Mouse (Mus musculus) cerebellum, adult (tissue): ENCODE measurements at regions not wholly inside any gene's neighbourhood (a gene's known extent, or its start where the extent isn't known, plus 50 kb on each side); places are given as distances from the start of the nearest gene placed in this dataset.
"Not testable (repeated sequence)": the region's sequence is repeated elsewhere in the genome, so short reads cannot be mapped to it uniquely, and the experiment has no call there.

Source experiments
- ATAC-seq: cut with Nextera tagmentation; 2 replicates; pipeline ENCODE4 v1.9.2; 2017; ENCODE audit warnings: mild to moderate bottlenecking, moderate library complexity, mixed read lengths; ENCODE audit not compliant: insufficient number of reproducible peaks, low FRiP score, low TSS enrichment

DNA sequence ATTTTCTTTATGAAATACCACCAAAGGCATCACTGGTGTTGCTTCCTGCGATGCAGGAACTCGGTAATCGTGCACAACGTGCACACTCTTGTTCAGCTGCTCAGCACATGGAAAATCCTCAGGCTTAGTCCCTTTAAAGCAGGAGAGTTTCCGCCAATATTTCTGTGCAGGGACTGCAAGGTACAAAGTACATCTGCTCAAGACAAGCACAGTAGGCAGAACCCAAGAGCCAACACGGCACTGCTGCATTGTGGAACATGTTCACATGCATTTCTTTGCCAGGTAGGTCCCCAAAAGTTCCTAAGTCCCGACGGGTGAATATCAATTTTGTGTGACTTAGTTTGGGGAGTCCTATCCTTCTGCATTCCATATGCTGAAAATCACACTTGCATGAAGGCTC, 808.0 kb upstream of the Pou3f3 start:
- no peak for ATAC-seq

DNA sequence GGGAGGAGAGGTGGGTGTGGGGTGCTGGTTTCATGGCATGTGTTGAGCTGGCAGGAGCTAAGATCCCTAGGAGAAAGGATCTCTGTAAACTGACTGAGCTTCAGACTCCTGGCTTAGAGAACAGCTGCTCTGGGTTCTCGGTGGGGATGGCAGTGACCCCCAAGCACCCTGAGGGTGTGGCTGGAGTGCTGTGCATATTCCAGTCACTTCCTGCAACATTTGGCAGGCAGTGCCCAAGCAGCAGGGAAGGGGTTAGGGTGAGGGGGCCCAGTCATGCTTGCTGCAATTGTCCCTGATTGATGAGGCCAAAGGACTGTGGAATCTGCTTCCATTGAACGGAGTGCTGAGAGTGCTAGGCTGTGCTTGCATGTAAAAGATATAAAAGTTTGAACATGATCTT, 807.4 kb upstream of the Pou3f3 start:
- ATAC-seq, result no peak

DNA sequence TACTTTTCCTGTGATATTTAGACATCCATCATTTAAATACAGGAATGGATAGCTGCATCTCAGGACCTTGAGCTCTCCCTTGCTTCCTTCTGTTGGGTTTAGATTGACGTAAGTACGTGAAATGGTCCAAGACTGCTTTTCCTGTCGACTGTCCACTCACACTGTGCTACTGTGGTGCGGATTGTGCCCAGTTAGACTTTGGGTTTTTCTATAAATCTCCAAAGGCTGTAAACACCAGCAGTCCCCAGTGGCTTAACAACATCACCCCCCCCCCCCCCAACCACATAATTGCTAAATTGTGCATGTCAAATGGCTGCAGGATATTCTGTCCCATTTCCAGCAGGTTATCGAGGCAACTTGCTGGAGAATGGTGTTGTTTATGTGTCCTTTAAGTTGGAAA, 806.6 kb upstream of the Pou3f3 start:
- ATAC-seq, result no peak

DNA sequence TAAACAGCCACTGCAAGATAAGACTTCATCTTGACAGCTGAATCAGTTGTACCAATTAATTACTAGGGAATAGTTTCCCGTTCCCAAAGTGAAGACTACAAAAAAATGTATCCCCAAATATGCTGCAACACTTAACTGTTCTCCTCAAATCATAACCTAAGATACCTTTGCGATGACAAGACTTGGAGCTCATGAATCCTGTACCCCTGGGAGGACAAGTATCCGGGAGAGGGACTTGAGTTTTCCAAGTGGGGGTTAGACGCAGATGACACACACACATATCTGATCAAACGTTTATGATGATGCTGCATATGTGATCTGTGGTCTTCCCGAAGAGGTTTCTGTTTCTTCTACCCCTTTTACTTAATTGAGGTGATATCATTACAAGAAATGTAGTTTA, 805.6 kb upstream of the Pou3f3 start:
- ATAC-seq, result no peak

DNA sequence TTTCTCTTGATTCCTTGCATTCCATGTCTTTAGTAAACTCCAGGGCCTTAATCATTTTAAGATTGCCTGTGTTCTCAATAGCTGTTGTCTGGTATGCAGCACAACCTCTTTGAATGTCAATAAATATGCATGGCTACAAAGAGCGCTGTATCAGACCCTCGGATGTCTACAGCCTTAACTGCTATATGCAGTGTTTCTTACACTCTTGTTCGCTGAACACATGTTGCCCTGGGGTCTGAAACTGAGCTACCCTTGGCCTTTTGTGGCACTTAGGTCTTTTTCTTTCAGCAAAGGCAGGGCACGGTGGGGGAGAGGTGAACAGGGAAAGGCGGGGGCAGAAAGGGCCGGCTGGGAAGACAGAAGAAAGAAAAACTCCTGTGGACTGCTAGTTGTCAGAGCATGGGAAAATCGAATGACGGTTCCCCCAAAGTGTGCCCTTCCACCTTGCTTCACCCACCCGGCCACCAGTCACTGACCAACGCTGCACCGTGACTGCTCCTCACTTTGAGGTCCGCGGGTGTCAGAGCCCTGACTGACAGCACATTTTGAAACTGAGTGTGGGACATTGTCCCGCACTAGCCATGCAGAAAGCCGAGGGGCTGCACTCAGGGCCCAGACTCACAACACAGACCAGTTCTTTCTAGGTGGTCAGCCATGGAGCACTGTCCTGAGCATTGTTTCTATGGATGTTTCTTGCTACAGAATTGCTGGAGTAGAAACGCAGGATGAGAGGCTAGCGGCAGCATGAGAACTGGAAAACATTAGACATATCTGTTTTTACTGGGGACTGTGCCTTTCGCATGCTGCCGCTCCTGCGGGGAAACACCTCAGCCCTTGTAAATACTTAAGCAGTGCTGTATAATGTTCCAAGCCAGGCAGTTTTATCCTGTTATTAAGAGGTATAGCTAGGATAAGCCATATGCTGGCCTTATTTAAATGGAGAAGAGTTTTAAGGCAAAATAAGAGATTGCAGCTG, 804.6 kb upstream of the Pou3f3 start:
- ATAC-seq, result no peak

DNA sequence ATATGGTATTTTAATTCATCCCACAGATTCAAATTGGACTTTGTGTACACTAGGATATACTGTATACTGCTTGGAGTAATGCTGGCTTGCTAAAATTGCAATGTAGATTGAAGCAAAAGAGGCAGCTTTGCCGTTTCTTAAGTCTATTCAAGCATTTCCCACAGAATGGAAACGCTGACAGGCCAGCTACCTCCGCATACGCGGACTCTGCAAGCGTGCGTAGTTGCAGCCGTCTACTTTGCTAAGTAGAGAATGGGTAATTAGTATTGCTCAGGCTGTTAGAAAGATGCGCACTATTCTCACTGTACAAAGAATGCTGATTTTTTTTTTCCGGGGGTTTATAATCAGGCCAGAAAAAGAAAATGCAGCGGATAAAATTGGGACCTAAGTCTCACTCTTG, 803.8 kb upstream of the Pou3f3 start:
- ATAC-seq, result no peak

DNA sequence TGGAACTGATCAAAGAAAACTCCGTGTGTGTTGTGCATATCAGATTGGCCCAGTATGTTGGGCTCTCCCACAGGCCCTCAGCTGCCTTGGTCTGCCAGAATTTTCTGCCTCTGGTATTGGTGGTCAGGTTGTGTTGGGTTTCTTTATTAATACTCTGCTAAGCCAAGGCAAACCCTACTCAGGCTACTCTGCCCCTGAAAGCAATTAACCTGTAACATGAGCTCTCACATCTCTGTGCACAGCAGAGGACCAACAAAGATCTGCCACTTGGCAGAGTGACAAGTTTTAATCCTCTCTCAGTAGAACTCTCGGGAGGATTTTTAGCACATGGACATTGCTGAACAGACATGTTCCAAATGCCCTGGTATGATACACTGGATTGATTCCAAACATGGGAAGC, 803.2 kb upstream of the Pou3f3 start:
- ATAC-seq, result no peak

DNA sequence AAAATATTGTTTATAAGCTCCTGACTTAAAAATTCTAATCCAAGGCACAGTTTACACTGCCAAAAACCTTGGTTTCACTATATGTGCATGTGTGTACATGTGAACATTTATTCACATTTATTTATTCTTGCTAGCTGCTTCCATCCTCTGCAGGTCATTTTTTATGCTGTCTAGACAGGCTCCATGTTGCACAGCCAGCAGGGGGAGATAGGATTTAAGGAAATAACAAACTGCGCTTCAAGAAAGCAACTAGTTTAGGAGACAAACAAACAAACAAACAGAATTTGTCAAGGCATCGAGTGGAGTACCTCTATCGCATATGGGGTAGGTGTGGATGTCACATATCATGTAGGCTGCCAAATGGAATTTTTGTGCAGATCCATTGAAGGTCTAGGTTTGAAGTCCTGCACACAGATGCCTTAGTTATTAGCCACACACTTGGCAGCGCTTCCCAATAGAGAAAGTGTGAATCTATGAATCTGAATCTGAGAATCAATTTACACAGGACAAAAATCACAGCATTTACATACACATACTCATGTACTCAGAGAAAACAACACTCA, 797.7 kb upstream of the Pou3f3 start:
- ATAC-seq, result no peak

DNA sequence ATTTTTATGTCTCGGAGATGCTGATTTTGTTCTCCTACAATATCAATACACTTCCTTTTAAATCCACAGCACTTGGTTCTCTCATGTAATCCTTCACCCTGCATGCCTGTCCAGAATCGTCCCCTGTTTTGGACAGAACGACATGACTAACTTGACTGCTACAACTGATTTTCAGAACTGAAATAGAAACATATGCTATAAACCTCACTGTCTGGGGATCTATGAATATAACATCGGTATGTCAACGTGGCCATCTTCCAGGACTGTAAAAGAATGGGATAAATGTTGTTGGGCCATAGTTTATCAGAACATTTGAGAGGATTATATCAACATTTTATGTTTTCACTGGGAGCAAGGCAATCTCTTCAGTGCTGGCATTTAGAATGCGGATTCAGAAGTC, 795.2 kb upstream of the Pou3f3 start:
- ATAC-seq, result no peak

DNA sequence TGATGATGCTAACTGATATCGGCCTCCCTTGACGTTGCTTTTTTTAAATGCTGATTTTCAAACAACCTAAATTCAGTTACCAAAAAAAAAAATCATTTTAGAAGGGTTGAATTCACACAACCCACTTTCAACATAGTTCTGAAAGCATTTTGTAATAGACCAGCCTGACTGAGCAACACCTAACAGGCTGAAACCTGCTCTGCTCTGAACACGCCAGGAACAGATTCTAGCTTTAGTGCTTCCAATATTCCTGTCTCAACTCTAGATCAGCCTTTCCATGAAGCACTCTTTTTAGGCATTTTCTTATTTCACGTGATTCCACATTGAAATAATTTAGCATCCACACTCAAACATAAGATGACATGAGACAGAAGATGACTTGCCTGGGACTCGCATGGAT, 789.6 kb upstream of the Pou3f3 start:
- ATAC-seq, result no peak

DNA sequence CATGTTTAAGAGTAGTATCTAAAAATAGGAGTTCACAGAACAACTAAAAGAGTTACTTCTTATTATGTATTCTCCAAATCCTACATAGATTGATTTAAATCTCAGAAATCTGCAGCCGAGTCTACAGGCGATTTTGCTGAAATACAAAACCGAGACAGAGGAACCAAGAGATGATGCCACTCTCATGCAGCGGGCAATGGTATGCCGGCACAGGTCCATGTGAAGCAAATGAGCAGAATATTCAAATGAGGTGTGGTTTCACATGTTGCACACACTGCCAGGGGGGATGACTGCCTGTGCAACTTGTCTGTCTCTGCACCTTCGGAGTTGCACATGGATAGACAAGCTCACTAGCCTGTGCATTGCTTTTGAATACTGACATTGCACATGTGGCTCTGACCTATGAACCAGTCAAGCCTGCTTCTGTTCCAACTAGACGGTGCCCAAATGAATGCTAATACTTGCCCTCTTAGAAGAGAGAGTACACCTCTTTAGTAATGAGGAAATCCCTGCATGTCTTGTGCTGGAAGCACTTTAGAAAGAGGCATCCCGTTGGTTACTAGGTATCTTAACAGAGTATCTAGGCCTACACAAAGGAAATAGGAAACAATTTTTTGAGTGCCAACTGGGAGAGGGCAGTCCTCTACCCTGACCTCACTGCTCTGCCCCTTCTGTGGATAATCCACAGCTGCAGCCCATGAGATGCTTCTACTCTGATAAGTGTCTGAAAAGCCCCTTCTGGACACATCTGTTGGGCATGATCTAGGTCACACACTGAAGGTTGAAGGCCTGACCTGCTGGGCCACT, 787.4 kb upstream of the Pou3f3 start:
- no peak for ATAC-seq

DNA sequence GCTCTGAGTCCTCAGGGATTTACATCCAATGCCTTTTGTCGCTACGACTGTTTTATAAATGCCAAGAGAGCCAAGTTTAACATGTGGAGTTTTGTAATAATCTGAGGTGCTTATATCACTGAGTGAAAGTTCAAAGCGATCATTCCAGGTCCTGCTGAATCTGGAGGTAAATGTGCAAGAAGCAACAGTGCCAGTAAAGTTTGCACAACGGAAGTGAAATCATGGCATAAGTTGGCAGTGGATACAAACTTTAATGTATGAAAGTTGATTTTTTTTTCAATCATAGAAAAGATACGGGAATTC, 786.8 kb upstream of the Pou3f3 start:
- ATAC-seq, result no peak

DNA sequence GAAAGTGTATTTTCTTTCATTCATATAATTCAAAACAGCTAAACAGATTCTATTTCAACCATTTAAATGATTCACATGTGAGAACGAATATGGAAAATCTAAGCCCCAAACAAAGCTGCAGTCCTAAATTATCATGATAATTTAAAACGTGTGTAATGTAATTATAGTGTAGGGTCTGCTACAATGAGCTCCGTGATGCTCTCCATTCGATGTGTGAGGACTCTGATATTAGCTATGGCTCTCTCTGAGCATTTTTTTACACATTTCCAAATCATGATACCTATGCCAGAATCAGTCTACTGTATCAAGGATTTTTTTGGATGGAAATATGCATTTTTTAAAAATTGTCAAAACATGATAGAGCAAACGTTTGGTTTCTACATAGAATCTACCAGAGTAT, 785.8 kb upstream of the Pou3f3 start:
- ATAC-seq, result no peak

DNA sequence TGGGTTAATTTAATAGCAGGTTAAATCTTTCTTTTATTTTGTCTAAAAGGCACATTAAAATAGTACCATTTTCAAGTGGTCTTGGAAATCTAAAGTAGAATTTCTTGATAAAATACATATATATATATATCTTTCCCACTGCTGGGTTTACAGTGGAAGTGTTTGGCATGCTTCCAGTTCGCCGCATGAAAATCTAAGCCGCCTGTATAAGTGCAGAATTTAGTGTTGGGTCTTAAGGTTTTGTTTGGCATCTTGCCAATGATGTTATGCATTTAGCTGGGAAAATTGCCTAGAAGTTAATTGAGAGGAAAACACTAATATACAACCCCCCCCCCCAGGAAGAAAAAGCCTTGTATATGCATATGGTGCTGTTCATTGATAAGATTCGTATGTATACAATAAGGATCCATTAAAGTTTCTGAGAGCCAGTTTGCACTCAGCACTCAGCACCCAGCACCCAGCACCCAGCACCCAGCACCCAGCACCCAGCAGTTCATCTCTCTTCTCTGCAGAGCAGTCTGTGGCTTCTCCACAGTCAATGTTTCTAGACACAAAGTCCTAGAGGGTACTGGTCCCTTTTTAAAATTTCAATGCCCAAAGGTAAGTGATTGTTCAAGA, 778.7 kb upstream of the Pou3f3 start:
- ATAC-seq, result no peak

DNA sequence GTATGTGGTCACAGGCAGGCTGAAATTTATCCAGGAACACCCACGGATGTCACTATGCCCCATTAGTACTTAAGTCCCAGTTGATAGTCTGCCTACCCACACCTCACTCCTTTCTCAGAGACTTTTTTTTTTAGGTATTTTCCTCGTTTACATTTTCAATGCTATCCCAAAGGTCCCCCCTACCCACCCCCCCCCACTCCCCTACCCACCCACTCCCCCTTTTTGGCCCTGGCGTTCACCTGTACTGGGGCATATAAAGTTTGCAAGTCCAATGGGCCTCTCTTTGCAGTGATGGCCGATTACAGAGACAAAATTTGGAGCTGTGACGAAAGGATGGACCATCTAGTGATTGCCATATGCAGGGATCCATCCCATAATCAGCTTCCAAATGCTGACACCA, 777.8 kb upstream of the Pou3f3 start:
- ATAC-seq, result not testable (repeated sequence)

DNA sequence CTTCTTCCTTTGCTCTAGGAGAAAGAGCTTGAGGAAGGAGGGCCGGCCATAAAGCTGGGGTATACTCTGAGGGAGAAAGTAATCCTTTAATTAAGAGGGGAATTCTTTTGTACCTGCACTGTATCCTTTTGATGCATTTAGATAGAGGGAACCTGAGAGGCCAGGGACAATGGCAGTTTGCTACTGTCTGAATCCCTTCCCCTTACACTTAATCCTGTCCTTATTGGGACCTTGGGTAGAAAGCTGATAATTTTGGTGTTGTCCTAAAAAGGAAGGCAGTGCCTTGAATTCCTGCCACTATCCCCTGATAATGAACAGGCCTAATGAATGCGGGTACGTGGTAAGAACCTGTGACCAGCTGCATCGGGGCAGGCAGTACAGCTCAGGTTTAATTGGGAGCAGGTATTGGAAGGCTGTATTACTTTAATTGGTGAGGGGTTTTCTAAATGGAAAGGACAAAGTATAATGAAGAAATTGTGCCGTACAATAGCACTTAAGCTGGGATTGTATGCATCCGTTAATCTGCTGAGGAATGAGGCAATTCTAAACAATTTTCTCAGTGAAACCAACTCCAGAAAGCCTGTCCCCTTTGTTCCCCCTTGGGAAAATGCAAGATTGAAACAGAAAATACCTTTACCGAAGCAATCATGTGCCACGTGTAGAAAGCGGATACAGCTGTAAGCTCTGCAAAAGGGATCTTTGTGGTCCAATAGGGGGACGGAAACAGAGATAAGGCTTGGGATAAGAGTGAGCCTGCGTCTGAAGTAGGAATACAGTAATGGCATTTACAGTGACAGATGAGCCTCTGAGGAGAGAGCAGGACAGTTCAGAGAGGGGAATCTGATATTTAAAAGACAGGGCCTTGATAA, 776.9 kb upstream of the Pou3f3 start:
- ATAC-seq, result no peak

DNA sequence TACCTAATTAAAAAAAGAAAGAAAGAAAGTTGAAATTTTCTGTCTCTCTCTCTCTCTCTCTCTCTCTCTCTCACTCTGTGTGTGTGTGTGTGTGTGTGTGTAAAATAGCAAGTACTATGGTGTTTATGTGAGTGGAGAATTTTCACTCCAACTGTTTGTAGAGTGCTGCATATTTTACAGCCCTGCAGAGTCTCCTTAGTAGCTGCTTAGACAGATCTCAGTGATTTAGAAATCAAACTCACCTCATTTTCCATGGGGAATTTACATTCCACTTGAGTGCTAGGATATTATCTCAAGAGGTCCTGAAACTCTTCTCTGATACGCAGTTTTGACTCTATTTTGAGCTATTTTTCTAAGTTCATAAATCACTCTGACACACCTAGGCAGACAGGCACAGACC, 761.8 kb upstream of the Pou3f3 start:
- no peak for ATAC-seq

DNA sequence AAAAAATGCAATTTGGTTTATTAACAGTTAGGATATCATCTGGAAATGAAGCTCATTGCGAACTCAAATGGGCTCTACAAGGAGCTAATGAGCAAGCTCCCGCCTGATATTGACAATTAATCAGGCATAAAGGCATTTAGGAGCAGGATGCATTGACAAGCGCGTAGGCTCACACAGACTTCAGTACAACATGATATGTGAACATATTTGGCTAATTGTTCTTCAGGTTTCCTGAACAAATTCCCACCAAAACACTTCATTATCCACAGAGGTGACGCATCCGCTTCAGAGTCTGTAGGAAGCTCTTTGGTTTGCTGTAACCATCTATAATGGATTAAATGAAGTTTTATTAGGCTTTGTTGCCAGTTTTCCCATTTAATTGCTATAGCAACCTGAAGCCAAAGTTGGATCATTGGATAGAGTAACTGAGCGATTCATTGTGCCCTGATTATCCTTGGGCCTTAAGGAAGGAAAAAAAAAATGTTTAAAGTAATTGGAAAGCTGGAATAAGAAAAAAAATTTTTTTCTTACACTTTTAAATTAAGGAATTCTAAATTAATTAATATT, 759.6 kb upstream of the Pou3f3 start:
- no peak for ATAC-seq

DNA sequence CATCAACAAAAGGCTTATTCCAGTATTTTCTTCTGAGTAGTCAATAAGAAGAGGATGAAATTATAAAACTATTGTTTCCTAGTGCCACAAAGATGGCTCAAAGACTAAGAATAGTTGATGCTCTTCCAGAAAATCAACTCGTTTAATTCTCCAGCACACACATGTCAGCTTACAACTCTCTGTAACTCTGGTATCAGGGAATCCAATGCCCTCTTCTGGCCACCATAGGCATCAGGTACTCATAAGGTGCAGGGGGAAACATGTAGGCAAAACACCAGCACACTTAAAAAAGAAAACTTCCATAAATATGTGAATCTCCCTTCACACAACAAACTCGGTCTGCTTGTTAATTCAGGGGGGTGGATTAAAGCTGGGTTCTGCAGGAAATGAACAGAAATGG, 734.6 kb upstream of the Pou3f3 start:
- no peak for ATAC-seq

DNA sequence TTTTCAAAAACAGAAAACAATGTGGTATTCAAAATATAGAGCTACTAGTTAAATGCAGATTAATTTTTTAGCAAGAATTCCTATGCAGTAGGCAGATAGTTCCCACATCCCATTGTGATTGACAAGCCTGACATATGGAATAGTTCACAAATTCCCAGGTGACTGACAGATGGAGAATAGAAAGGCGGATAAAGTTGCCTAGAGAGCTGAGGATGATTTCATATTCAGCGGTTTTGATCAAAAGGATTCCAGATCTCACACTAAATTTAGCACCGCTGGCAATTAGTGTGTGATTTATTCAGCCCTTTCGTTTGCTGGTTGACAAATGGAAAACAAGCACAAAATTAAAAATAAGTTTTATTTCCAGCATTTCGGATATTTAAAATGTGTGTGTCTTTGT, 714.0 kb upstream of the Pou3f3 start:
- ATAC-seq, result no peak
